Mouse (Mus musculus) layer of hippocampus, adult 8-10 months (tissue): Measurements from ENCODE around the gene Opa1. TPM values are rescaled to one million over a fixed set of nuclear protein-coding genes. Genes with fewer than 3 reads are reported as not detected.

Source experiments
- DNase-seq, 2 experiments: peaks; one replicate each; pipeline ENCODE4 v3.0.0; 2022; ENCODE audit warnings: low spot score in 2 of 2
- total RNA-seq, 4 experiments: library from RNA; stranded (reverse); gene quantifications; 2 replicates each; pipeline ENCODE4 v1.2.4; 2022

Opa1 gene
- total RNA-seq, 4 experiments from 2014 or later, result 97.8 to 109 (median 104) TPM

- no peak for DNase-seq
Observed at GRCm38 (mm10) chr16:29689187-29689819, 110.2 kb downstream of the Opa1 start.

DNA sequence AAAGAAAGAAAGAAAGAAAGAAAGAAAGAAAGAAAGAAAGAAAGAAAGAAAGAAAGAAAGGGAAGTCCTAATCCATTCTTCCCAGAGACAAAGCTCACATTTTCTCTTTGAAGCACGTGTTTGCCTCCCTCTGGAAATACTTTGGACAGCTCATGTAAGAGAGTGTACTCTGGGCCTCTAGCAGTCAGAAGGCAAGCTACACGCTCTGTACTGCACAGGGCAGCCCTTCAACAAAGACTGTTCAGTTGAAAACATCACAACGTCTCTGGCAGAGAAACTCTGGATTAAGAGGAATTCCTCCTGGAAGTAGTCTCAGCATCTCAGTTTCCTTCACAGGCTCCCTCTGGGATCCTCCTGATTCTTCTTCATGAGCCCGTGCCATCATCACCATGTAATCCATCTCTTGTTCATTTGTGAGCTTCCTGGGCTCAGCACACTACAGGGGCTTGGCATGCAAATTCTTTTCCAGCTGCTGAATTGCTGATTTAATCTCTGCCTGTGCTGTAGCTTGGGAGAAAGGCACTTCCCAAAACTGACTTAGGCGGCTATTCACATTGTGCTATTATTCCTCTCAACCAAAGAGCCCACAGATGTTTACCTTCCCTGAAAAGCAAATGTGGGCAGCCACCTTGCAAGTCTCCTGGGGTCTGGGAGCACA, 114.0 kb downstream of the Opa1 start:
- DNase-seq, result no peak

GRCm38 (mm10) chr16:29693791-29694419, 114.8 kb downstream of the Opa1 start:
- DNase-seq, result no peak

GRCm38 (mm10) chr16:29694420-29694959, 115.4 kb downstream of the Opa1 start:
- DNase-seq, result no peak

Other genes starting within 250 kb of the Opa1 start
- gene Atp13a5, start 200.6 kb upstream of the Opa1 start, total RNA-seq, result 10 to 100 TPM in 3 of 4 experiments, 1 to 10 TPM in 1; 9.7 to 15.2 (median 13.5) TPM
- 10 to 100 TPM; 16.5 to 21.1 (median 18.4) TPM for gene Atp13a4, start 34.5 kb upstream of the Opa1 start, total RNA-seq